7 mouse cellular contexts compared by ENCODE assay signal in genomic region chr5:122285029-122285766, GRCm38 (mm10). TPM values are rescaled to one million over a fixed set of nuclear protein-coding genes. Genes with fewer than 3 reads are reported as not detected.
DNase-seq lines count a peak whose midpoint lies in the region; ATAC-seq and TF ChIP-seq lines count a peak whose summit lies in the region.

No protein-coding gene starts in this region.

- intact Hi-C loops in heart, postnatal 14 days (cut with DNase I) = no loop called here

- no peak for TF ChIP-seq POLR2A in bone marrow macrophage, adult 2 months (IDR thresholded peaks at IDR 0.05; ENCODE audit: borderline replicate concordance, low read depth, low read length)

- DNase-seq in NIH3T3 (ENCODE audit: low read depth) = peak; percentile 46
- DNase-seq in heart, postnatal 14 days = peak; percentile 56 to 65
- peak; percentile 61 to 75 for DNase-seq in kidney, postnatal 4 days
- peak; percentile 41 to 45 for DNase-seq in spleen, postnatal 36 days (ENCODE audit: low spot score in 2 of 2)

- TF ChIP-seq CTCF in bone marrow macrophage, adult 2 months (IDR thresholded peaks at IDR 0.05; ENCODE audit: low read depth, low read length) = no peak

- H3K4me3 ChIP-seq in bone marrow macrophage, adult 2 months (ENCODE audit: insufficient read depth, low read length) = peak overlapping the region; percentile 91

- peaks cover 35% of the 10 kb centered on the region for H3K4me1 ChIP-seq in bone marrow macrophage, adult 2 months (ENCODE audit: control insufficient read depth, insufficient read depth, low read length)

- peak overlapping the region; percentile 16; the same call in 1 of the 2 replicates for H3K27ac ChIP-seq in bone marrow macrophage, adult 2 months (ENCODE audit: insufficient read depth, low read depth, low read length)

- peak; percentile 72 for ATAC-seq in erythroid progenitor cell, adult 5-6 weeks (replicated peaks; ENCODE audit: low FRiP score, poor library complexity, severe bottlenecking)
- 0 out of 2 replicates have a peak, but pooled peaks have one; percentile 14 for ATAC-seq in megakaryocyte, adult 5-6 weeks (ENCODE audit: poor library complexity, severe bottlenecking)

RNA-seq across cellular contexts. Expression of gene Pptc7, which starts 1.0 kb away (rescaled TPM):
- polyA plus RNA-seq in bone marrow macrophage, adult 2 months (2012; ENCODE audit: insufficient read depth, insufficient read length, missing spikeins) = 12.3 and 13.5 TPM in 2 replicates
- total RNA-seq in erythroid progenitor cell, adult 5-6 weeks (2015; ENCODE audit: low replicate concordance) = 0.72 and 2.5 TPM in 2 replicates
- 5.8 and 6.2 TPM in 2 replicates for total RNA-seq in erythroid progenitor cell, adult 5-6 weeks (2017; ENCODE audit: low replicate concordance)
- total RNA-seq in heart, postnatal 14 days (2021) = 10 to 100 TPM; 85.5 to 87.2 TPM
- 18.6 and 18.8 TPM in 2 replicates for total RNA-seq in megakaryocyte, adult 5-6 weeks (2015)
- 19.9 and 22.0 TPM in 2 replicates for total RNA-seq in megakaryocyte, adult 5-6 weeks (2017)

RNA-seq across cellular contexts. Expression of gene Tctn1, which starts 20.9 kb away (rescaled TPM):
- 13.7 and 15.6 TPM in 2 replicates for polyA plus RNA-seq in bone marrow macrophage, adult 2 months (2012; ENCODE audit: insufficient read depth, insufficient read length, missing spikeins)
- total RNA-seq in erythroid progenitor cell, adult 5-6 weeks (2015; ENCODE audit: low replicate concordance) = 16.2 and 19.7 TPM in 2 replicates
- total RNA-seq in erythroid progenitor cell, adult 5-6 weeks (2017; ENCODE audit: low replicate concordance) = 8.7 and 39.3 TPM in 2 replicates
- 1 to 10 TPM; 5.2 to 6.7 TPM for total RNA-seq in heart, postnatal 14 days (2021)
- total RNA-seq in megakaryocyte, adult 5-6 weeks (2015) = 3.2 and 4.3 TPM in 2 replicates
- total RNA-seq in megakaryocyte, adult 5-6 weeks (2017) = 3.5 and 6.5 TPM in 2 replicates

Comparison
In these comparisons a context has a peak if more than half of its experiments do, and no peak if none do; other contexts are left out.
1. Peak in every context shown above with its lines: DNase-seq, ATAC-seq, H3K4me3 ChIP-seq and H3K27ac ChIP-seq.